Mouse (Mus musculus): Measurements from ENCODE around the gene Rab8b.

DNA sequence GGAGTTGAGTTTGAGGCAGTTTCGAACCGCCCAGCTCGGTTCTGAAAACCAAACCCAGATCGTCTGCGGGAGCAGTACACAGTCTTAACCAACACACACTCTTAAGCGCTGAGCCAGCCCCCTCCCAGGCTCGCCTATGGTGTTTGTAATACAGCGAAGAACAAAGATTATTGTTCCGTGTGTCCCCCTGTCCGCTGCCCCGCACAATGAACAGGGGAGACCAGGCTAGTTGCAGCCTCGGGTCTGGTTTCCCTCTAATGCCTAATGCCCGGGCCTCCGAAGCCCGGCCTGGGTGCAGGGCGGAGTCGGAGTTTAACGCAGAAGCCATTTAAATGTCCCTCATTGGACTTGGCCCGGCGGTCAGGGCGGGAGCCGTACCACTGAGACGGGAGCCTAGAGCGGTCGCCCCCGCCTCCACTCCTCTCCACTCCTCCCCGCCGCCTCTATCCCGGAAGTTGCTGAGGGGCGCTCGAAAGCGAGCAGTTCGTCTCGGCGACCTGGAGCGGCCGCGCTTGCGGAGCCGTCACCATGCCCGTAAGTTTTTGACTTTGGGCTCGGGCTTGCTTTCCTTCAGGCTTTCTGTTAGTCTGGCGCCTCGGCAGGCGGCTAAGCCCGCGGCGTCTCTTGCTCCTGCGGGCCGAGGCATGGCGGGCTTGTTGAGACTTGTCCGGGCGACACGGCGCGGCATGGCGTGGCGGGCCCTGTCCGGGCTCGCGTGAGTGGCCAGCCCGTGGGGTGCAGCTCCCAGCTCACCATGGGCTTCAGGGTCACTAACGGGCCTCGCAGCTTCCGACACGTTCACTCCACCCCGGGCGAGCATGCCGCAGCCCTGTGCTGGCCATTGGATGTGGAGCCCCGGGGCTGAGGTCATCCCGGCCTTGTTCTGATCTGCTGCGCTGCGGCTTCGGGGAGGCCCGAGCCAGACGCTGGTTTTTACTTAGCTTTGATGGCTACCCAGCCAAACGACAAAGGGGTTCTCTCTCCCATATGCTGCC lies 26.5 kb upstream of the Rab8b start, which contains the start of gene Rps27l:
- 0 out of 2 replicates have a peak, but pooled peaks have one; percentile 5 for TF ChIP-seq CTCF (IDR thresholded peaks at IDR 0.05; ENCODE audit: borderline replicate concordance, extremely low read depth, insufficient read depth, insufficient read length)
- TF ChIP-seq POLR2A (IDR thresholded peaks at IDR 0.05; ENCODE audit: borderline replicate concordance, extremely low read depth, insufficient read depth, insufficient read length, poor library complexity, severe bottlenecking) = peak; percentile 36; the same call in 1 of the 2 replicates

Measured in brain, embryonic 14.5 days (tissue).